Mouse (Mus musculus): ENCODE results near the gene Fpr1.
"Not testable (repeated sequence)": the region's sequence is repeated elsewhere in the genome, so short reads cannot be mapped to it uniquely, and the experiment has no call there.

Fpr1 gene

GRCm38 (mm10) chr17:17849906-17850712, 33.6 kb downstream of the Fpr1 start:
- DNase-seq (ENCODE audit: low read depth, low spot score), result peak; percentile 62

GRCm38 (mm10) chr17:17848988-17849387, 34.8 kb downstream of the Fpr1 start:
- no peak for DNase-seq (ENCODE audit: low read depth, low spot score)

GRCm38 (mm10) chr17:17845187-17846027, 38.3 kb downstream of the Fpr1 start:
- DNase-seq (ENCODE audit: low read depth, low spot score), result peak; percentile 38

- not testable (repeated sequence) for DNase-seq (ENCODE audit: low read depth, low spot score)
Observed at GRCm38 (mm10) chr17:17844606-17845005, 39.1 kb downstream of the Fpr1 start.

GRCm38 (mm10) chr17:17843534-17844261, 40.0 kb downstream of the Fpr1 start:
- DNase-seq (ENCODE audit: low read depth, low spot score), result peak; percentile 47

- no peak for DNase-seq (ENCODE audit: low read depth, low spot score)
Observed at GRCm38 (mm10) chr17:17840796-17841195, 42.9 kb downstream of the Fpr1 start.

GRCm38 (mm10) chr17:17839276-17839675, 44.5 kb downstream of the Fpr1 start:
- no peak for DNase-seq (ENCODE audit: low read depth, low spot score)

- DNase-seq (ENCODE audit: low read depth, low spot score), result peak; percentile 98
Observed at GRCm38 (mm10) chr17:17837919-17838701, 45.6 kb downstream of the Fpr1 start.

GRCm38 (mm10) chr17:17837426-17837825, 46.3 kb downstream of the Fpr1 start:
- DNase-seq (ENCODE audit: low read depth, low spot score), result no peak

GRCm38 (mm10) chr17:17836101-17836500, 47.6 kb downstream of the Fpr1 start:
- no peak for DNase-seq (ENCODE audit: low read depth, low spot score)

- DNase-seq (ENCODE audit: low read depth, low spot score), result peak; percentile 41
Observed at GRCm38 (mm10) chr17:17834896-17835295, 48.8 kb downstream of the Fpr1 start.

GRCm38 (mm10) chr17:17830731-17831130, 53.0 kb downstream of the Fpr1 start:
- no peak for DNase-seq (ENCODE audit: low read depth, low spot score)

GRCm38 (mm10) chr17:17829816-17830535, 53.8 kb downstream of the Fpr1 start:
- DNase-seq (ENCODE audit: low read depth, low spot score), result no peak

- DNase-seq (ENCODE audit: low read depth, low spot score), result peak; percentile 38
Observed at GRCm38 (mm10) chr17:17829052-17829785, 54.5 kb downstream of the Fpr1 start.

- DNase-seq (ENCODE audit: low read depth, low spot score), result peak; percentile 80
Observed at GRCm38 (mm10) chr17:17828191-17828981, 55.4 kb downstream of the Fpr1 start.

- DNase-seq (ENCODE audit: low read depth, low spot score), result peak; percentile 73
Observed at GRCm38 (mm10) chr17:17827658-17828190, 56.0 kb downstream of the Fpr1 start.

GRCm38 (mm10) chr17:17826751-17827657, 56.7 kb downstream of the Fpr1 start, which contains the start of gene Spaca6:
TSS of gene Spaca6 (plus strand) at chr17:17827158.
- DNase-seq (ENCODE audit: low read depth, low spot score), result peak; percentile 89

Data from ZHBTc4 (cell line).